Mouse (Mus musculus): ENCODE measurements around the gene Hexa.

Hexa gene

DNA sequence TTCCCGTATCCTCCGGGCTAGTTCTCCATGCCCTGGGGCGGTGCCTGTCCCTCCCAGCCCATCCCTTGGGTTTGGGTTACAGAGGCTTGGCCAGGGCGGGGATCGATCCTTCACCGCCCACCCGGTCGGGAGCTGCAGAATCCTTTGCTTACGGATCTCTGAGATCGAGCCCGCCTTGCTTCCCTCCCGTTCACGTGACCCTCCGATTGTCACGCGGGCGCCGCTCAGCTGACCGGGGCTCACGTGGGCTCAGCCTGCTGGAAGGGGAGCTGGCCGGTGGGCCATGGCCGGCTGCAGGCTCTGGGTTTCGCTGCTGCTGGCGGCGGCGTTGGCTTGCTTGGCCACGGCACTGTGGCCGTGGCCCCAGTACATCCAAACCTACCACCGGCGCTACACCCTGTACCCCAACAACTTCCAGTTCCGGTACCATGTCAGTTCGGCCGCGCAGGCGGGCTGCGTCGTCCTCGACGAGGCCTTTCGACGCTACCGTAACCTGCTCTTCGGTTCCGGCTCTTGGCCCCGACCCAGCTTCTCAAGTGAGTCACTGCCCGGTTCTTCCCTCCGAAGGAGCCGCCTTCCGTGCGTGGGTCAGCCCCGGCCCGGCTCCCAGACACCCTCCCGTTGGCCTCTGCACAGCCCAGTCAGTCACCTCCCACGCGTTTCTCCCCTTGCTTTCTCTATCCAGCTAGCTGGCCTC is at the start of gene Hexa, which contains the start of gene Tmem202:
Gene Hexa, plus strand, starts transcription at position 100 of the 697 bp plus-strand sequence.
Gene Tmem202, minus strand, starts transcription at position 407 of the 697 bp plus-strand sequence.
- DNase-seq, result peak; percentile 85

DNA sequence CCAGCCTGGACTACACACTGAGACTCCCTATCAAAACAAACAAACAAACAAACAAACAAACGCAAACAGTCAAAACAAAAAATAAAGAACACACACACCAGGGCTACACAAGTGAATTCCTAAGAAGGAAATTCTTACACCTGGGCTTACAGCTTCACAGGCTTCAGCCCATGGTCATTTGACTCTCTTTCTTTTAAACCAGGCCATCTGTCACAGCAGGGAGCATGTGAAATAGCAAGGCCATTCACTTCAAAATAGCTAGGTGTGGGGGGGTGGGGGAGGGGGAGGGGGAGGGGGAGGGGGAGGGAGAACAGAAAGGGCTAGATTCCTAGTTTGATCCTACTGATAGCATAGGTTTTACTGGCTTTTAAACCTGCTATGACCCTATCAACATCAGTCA is 31.2 kb upstream of the Hexa start:
- no peak for DNase-seq

DNA sequence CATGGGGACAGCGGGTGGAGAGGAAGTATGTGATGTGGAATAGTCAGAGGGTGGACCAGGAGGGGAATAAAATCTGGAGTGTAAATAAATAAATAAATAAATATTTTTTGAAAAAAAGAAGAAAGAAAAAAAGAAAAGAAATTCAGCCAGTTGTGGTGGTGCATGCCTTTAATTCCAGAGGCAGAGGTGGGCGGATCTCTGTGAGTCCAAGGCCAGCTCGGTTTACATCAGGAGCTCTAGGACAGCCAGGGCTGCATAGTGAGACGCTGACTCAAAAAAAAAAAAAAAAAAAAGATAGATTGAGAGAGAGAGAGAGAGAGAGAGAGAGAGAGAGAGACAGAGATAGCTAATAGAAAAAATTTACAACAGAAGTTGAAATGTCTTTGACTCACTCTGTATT is 27.0 kb upstream of the Hexa start:
- no peak for DNase-seq

DNA sequence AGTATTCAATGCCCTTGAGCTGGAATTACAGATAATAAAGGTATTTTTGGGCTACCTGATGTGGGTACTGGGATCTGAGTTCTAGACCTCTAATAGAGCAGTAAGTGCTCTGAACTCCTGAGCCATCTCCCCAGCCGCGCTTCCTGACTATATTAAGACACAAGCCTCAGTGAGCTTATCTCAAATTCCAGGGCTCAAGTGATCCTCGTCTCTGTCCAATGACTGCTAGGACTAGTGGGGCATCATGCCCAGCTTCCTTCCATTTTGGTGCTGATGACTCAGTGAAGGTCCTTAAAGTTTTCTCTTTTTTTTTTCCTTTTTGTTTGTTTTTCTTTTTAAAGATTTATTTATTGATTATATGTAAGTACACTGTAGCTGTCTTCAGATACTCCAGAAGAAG is 24.3 kb upstream of the Hexa start:
- no peak for DNase-seq

DNA sequence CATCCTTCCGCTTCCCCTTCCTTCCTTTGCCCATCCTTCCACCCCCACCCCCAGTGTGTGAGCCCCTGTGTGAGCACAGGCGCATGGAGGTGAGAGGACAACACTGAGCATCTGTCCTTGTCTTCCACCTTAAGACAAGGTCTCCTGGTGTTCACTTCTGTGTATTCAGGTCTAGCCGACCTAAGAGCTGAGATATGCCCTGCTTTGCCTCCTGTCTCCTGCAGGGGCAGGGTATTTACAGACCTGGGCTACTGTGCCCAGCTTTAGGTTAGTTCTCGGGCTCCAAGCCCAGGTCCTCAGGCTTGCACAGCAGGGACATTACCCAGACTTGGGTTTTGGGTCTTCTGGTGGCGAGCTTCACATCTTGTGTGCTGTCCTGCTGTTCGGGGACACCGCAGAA is 22.2 kb upstream of the Hexa start:
- no peak for DNase-seq

DNA sequence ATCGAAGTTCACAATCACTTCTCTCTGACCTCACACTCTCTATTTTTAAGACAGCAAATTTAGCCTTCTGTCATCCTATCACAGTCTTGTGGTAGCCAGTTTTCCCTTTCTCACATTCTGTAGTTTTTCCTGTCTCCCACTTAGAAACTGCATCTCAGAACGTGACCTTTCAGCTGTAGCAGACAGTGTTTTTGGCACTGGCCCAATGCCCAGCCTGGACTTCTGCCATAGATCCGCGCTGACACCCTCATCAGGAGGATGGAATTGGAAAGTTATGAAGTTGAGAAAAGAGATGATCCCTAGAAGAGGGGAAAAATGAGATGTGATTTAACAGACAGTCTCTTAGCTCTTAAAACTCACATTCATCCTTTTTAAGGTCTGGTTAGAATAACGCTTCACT is 20.4 kb upstream of the Hexa start:
- no peak for DNase-seq

DNA sequence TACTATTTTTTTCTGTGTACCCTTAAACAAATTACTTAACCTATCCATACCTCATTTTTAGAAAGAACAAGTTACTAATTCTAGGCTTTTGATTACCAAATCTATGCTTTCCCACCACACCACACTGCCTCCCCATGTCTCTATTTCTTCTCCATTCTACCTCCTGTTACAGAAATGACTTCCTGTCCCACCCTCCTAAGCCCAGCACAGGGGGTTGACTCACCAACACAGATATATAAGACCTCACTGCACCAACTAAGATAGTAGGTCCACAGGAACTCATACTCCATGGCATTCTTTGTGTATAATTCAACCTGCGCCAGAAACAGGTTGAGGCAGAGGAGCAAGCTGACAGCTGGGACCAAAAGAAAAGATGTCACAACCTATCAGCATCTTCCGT is 19.9 kb upstream of the Hexa start:
- DNase-seq, result no peak

DNA sequence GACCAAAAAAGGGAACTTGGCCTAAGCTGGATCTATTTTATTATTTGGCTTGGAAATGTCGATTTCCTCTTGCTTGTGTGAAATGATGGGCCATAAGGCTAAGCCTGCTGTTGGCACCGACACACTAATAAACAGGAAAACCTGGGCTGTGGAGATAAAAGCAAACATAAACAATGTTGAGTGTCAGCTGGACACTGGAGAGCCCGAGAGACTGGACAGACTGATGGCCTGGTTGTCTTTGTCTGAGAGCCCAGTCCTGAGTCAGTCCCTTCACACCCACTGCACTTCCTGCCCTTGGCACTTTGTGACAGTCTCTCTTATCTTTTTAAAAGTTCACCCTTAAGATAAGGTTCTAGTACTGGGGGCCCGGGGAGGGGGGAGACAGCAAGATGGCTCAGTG is 16.4 kb upstream of the Hexa start:
- DNase-seq, result no peak

DNA sequence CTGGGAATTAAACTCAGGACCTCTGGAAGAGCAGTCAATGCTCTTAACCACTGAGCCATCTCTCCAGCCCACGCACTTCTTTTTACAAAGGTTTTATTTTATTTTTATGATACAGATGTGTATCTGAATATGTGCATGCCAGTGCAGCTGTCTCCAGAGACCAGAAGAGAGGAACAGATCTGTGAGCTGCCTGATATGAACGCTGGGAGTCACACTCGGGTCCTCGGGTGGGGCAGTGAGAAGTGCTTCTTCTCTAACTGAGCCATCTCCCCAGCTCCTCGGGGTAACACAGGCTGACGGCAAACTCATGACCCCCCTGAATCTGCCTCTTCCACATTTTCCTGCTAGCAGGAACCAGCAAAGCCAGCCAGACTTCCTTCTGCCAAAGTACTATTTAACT is 12.6 kb upstream of the Hexa start:
- DNase-seq, result no peak

DNA sequence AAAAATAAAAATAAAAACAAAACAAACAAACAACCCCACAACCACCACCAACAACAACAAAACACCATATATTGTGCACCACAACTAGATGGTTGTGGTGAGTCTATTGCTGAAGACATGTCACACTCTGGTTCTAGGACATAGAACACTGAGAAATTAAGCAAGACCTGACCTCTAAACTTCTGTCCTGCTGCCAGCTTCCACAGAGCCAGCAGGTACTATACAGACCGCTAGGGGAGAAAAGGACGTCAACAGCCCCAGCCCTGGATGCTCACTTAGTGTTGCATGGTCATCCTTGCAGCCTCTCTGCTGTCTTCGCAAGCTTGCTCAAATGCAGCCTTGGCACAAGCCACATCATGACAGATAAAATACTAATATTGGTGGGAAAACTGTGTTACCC is 11.8 kb upstream of the Hexa start:
- DNase-seq, result no peak

DNA sequence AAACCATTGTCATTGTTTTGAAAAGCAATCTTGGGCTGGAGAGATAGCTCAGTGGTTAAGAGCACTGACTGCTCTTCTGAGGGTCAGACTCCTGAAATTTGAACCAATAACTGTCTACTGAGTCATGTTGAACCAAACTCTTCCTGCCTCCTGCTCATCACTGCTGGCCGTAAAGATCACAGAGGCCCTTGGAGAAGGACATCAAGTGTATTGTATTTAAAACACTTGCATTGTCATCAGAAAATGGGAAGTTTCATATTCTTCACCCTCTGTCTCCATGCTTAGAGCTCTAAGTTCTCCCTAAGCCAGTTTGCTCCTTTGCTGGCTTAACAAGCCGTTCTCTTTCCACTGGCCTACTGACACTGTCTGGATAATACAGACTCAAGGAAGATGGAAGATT is 11.1 kb upstream of the Hexa start:
- DNase-seq, result no peak

DNA sequence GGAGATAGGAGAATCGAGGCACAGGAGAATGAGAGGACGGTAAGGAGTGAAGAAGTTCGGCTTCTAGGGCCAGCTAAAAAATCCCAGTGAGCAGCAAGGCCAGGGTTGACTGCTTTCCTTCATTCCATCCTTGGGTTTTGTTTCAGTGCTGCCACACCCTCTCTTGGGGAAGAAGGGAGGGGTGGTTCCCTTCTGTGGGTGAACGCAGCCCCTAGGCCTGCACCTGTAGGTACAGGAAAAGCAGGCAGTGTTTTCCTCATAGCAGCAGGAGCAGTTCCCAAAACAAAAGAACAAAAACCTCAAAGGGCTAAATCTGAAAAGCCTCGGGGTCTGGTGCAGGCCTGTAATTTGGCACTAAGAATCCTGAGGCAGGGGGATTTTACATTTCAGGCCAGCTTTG is 7.7 kb upstream of the Hexa start:
- DNase-seq, result no peak

DNA sequence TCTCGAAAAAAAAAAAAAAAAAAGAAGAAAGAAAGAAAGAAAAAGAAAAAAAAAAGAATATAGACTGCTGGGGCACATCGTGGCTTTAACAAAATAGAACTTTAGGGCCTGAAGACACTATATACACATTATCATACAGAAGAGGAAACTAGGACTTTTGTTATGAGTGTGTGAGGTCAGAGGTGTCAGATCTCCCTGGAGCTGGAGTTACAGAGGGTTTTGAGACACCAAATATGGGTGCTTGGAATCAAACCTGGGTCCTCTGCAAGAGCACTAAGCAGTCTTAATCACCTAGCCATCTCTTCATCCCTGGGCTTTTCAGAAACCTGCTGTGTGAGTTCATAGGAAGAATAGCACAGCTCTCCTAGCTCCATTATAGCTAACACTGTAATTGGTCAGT is 5.9 kb upstream of the Hexa start:
- DNase-seq, result no peak

DNA sequence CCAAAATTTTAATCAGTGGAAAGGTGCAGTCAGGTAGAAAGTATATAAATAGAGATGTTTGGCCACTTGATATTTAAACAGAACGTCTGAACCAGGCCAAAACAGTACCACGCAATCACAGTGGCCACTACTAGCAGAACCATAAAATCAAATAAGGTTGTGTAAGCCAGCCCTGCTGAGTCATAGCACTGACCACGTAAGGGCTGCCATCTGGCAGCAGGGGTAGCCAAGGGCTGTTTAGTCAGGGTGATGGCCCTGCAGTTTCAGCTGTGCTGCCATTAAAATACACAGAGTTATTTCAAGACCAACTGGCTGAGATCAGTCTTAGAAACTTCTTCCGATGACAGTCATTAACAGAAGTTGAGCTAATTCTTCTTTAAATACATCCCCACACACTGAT is 5.5 kb upstream of the Hexa start:
- no peak for DNase-seq

DNA sequence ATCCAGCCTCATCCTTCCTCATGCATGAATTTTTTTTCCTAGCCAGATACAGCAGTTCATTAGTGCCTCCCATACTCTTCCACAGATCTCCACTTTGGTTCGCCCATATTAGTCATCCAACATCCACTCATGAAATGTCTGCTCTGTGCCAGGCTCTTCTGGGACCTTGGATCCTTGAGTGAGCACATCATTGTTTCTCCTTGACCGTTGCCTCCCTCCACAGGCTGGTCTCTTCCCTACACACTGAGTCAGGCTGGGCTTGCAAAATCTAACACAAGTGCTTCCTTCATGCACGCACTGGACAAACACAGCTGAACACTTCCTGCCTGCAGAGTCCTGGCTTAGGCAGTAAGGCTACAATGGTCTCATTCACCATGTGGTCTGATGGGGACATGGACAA is 1.7 kb upstream of the Hexa start:
- no peak for DNase-seq

DNA sequence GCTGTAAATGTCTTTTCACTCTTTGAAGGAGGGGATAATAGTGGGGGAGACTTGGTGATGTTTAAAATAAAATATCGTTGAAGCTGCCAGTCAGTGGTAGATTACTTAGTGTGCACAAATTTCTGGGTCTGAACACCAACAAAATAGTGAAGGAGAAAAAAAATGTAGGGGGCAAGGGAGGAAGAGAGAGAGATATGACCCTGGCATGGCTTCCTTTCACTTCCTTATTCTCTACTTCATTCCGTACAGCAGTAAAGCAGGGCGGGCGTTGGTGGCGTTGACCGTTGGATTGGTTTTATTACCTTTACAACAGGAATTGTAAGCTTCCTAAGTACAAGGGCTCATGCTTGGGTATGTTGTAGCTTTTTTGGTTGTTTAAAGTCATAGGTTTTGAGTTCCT is 2.3 kb downstream of the Hexa start:
- DNase-seq, result no peak

DNA sequence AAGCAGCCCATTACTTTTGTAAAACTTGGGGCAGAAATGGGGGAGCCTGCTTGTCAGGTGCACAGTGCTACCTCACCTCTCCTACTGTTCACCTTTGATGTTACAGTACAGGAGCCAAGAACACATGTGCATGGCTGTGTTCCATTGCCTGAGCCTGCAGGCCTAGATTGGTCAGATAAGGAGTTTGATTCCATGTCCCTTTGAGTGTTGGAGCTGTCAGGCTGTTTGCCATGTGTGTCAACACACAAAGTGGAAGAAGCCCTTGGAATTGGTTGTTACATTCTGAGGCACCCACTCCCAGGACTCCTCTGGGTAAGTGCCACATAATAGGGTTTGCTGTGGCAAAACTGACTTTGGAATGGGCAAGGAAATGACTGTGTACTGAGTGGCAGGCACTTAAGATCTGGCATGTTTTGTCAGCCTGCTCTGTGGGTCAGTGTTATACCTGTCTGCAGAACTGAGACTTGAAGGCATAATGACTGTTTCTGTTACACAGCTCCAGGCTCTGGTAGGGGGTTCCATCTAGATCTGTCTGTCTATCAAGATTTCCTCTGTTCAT is 3.5 kb downstream of the Hexa start:
- no peak for DNase-seq

DNA sequence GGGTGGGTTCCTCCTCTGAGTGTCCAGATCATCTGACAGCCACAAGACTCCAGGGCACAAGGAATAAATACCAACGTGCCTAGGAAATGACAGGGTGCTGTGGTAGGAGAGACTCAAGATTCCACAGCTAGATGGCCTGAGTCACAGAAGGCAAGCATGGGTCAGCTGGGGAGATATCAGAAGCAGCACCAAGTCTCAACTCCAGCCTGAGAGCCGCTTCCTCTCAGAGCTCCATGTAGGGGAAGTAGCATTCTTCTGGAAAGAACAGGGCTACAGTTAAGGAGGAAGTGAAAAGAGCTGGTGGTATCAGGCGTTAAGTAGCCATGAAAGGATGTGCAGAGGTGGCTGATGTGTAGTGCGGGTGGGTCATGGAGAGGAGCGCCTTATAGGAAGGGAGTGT is 5.4 kb downstream of the Hexa start:
- no peak for DNase-seq

DNA sequence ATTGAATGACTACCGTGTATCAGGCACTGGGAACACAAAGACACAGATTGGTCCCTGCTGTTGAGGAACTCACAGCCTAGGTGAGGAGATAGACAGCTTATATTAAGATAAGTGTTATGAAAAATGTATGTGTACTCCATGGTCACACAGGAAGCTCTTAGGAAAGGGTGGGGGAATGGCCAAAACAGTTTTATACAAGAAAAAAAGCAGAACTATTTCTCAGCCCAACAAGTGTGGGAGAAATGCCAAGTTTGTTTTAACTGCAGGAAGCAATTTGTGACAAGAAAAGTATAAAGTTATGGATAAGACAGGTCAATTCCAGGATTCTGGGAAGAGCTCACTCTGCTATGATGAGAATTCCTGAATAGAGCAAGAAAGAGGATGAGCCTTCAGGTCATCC is 8.5 kb downstream of the Hexa start:
- DNase-seq, result no peak

DNA sequence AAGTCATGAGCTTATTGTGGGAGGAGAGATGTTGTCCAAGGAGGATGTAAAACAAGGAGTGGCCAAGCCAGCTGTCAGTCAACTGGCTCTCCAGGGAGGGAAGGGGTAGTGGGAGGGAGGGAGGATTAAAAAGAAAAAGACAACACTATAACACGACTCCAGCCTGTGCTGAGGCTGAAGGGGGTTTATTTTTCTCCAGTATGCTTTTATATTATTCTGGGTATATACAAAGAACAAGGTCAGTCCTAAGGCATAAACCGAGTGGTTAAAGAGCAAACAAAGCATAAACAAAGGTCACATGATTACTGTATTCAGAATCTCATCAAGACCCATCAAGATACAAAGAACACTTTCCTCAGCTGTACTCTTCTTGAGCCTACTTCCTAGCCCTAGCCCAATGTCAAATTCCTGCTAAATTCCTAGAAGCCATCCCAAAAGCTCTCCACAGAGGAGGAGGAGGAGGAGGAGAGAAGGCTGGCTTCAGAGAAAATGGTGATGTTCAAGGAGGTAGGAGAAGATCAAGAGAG is 9.7 kb downstream of the Hexa start:
- DNase-seq, result no peak

DNA sequence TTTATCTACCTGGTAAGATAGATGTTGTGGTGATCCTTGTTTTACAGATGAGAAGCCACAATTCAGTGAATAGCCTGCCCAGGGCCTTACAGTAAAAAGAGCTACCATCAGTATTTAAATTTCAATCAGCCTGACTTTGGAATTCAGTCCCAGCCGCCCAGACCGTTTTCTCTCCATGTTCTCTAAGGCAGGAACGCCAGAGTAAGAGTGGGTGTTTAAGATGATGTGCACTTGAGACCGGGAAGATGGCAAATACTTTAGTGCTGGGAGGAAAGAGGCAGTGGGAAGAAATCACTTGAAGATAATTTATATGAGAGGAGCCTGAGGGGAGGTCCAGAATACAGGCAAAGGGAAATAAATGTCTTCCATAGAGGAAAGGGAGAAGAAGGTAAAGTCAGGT is 10.7 kb downstream of the Hexa start:
- no peak for DNase-seq

DNA sequence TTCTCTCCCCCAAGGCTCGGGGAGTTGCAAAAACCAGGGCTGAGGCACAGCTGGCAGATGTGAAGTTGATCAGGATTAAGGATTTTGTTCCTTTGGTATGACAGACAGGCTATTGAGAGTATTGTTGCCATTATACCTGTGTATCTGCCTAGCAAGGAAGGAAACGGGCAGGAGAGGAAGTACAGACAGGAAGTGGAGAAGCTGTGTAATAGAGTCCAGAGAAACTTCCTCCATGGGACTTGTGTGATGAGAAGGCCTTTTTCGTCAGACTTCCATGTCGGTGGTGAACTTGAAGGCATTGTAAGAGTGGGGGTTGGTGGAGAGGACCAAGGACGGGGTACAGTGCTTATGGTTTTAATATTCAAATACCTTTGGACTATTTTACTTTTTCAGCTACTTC is 11.7 kb downstream of the Hexa start:
- no peak for DNase-seq

DNA sequence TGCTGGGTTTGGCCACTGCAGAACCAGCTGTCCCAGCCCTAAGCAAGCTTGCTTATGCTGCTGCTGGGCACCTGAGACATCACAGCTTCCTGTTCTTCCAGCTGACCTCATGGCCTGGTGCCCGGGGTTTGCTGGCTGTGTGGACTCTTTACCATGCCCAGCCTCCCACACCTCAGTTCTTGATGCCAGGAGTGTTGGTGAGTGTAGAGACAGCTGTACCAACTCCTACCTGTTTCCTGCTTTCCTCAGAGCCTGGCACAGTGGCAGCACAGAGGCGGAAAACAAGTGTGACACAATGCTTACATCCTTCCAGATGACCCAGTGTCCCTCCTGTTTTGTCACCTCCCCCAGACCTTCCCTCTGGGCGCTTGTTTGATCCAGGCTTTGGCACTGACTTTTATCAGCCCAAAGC is 12.3 kb downstream of the Hexa start:
- DNase-seq, result peak; percentile 56

DNA sequence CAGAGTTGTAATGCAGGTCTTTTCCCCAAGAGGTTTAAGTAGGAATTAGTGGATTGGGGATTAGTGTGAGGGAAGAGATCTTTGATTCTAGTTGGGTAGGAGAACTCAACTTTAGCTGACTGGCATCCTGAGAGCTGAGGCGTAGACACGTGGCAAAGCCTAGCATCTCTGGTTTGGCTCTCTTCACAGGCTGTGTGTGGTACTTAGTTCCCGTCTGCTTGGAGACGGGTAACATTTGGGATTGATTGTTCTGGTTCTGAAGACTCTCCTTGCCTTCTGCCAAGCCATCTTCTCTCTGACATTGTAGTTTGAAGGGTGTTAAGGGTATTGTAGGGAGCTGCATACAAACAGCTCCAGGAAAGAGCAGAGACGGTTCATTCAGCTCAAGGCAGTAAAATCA is 13.3 kb downstream of the Hexa start:
- DNase-seq, result no peak

DNA sequence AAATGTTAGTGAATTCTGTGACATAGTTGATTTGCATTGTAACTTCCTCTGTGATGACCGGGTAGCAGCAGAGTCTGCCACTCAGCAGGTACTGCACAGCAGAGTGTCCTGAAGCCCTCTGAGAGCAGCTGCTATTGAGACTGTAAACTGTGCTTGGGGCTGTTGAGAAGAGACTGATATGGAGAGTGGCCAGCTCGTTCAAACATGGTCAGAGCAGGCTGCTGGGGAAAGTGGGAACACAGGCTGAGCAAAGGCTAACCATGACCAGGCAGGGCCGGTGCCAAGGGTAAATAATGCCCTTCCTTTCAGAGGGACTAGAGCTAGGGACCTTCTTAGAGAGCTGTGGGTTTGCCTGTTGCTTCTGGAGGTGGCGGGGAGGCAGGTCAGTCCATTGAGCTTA is 14.4 kb downstream of the Hexa start:
- DNase-seq, result no peak
